Mouse (Mus musculus) gastrocnemius, postnatal 25 days (tissue): ENCODE data around the gene Alkbh7. TPM values are rescaled to one million over a fixed set of nuclear protein-coding genes. Genes with fewer than 3 reads are reported as not detected.

Experiments
- DNase-seq: peaks from one replicate; pipeline ENCODE4 v3.0.0; 2022
- total RNA-seq, 2 experiments: library from RNA; stranded (reverse); gene quantifications; 1 replicate in 1 of 2; 2 replicates in 1 of 2; pipeline ENCODE4 v1.2.3; 2021

The Alkbh7 gene
- total RNA-seq, 2 experiments from 2014 or later, result 24.4 to 28.3 TPM

GRCm38 (mm10) chr17:56986105-56986805 lies 10.9 kb upstream of the Alkbh7 start:
- no peak for DNase-seq

DNA sequence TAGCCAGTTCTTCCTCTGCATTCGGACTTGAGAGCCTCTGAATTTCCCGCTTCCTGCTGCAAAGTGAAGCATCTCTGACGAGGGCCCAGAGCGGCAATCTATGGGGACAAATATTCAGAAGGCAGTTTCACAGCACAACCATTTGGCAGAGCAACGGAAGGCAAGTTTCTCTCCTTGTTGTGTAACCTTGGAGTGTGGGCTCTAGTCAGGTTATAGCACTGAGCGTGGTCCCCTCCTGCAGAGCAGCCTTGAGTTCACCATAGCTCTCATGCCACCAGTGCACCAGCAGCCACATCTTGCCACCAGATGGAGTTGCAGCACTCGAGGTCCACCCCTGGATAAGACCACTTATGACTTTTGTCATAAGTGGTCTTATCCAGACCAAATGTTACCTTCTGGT lies 8.7 kb upstream of the Alkbh7 start:
- DNase-seq, result no peak

- no peak for DNase-seq
These were observed 8.2 kb upstream of the Alkbh7 start for GRCm38 (mm10) chr17:56988921-56989430.

DNA sequence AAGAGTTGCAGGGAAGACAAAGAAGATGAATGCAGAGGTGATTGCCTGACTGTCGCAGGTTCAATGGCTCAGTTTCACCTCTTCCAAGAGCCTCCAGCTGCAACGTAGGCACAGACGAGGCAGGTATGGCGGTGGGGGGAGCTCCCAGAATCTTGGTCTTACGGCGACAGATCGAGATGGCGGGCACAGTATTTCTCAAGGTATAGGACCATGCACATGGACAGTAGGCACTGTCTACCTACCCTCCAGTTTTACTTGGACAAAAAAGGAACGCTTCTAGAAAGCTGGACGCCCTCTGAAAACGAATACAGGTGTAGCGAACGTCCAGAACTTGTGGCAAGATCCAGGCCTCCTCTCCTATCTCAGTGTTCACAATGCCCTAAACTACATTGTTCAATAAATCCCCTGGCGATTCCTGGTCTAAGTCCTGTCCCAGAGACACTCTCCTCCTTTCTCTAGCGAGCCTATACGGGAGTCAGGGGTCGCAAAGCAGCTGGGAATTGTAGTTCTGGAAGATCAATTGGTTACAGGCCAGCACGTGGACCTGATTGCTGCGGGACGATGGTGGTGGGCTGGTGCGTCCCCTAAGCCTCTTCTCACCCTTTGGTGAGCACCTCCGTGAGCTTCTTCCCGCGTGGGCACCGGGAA lies 7.5 kb upstream of the Alkbh7 start:
- DNase-seq, result no peak

GRCm38 (mm10) chr17:56990115-56990746 lies 6.9 kb upstream of the Alkbh7 start, which contains the start of gene Clpp:
Gene Clpp, plus strand, starts transcription at chr17:56990305.
- peak; percentile 94 for DNase-seq

GRCm38 (mm10) chr17:56990966-56991365 lies 6.2 kb upstream of the Alkbh7 start:
- no peak for DNase-seq

DNA sequence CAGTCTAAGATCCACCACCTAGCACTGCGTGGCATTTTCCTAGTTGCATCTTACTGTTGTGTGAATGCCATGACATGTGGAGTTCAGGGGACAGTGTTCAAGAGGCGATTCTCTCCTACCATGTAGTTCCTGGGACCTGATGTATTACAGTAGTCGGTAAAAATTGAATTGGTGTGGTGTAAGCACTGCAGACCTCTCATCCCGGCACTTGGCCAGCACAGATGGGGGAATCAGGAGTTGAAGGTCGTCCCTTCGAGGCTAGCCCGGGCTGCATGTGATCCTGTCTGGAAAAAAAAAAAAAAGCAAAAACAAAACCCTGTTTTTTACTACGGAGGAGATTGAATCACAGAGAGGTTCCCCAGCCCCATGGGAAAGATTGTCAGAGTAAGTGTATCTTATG lies 2.1 kb upstream of the Alkbh7 start:
- no peak for DNase-seq

DNA sequence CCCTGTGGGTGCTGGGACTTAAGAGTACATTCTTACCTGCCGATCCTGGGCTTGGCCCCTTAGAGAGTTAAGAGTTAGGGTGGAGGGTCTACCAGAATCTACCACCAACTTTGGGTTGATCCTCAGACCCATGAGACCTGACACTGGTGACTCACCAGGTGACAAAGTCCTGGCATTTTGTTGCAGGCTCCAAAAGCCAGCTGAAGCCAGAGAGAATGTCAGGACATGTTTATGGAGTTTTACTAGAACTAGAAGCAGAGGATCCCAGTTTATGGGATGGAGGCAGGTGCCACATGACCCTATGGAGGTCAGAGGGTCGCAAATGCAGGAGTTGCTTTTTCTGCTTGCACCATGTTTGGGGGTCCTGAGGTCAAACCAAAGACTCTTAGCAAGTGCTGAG lies 633 bp upstream of the Alkbh7 start:
- no peak for DNase-seq

GRCm38 (mm10) chr17:56999414-56999813 lies 2.3 kb downstream of the Alkbh7 start:
- DNase-seq, result no peak

DNA sequence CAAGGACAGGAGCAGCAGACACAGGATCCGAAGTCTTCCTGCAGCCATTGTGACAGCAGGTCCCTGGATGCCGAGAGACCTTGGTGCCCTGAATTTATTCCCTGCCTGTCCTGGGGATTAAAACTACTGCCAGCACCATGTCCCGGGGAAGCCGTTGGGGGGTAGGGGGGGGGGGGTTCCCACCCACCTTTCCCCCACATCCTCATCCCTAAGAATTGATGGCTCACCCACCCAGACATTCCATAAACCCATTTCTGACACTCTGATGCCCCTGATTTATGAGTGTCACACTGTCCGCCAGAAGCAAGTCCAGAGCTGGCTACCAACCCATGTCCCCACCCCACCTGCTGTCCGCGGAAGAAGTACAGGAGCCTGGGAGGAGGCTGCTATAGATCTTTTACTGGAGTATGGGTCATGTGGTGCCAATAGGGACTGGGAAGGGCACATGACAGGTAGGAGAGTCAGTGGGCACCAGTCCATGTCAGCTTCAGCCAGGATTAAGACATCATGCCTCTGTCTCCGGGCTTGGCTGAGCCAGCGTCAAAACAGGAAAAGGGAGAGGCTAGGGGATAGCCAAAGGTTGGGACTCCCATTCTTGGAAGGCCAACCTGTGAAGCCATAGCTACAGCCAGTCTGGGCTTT lies 3.0 kb downstream of the Alkbh7 start, which contains the start of gene Pspn:
TSS of gene Pspn (minus strand) at position 51 of the 642 bp plus-strand sequence.
- DNase-seq, result no peak

GRCm38 (mm10) chr17:57001228-57001627 lies 4.1 kb downstream of the Alkbh7 start:
- no peak for DNase-seq

DNA sequence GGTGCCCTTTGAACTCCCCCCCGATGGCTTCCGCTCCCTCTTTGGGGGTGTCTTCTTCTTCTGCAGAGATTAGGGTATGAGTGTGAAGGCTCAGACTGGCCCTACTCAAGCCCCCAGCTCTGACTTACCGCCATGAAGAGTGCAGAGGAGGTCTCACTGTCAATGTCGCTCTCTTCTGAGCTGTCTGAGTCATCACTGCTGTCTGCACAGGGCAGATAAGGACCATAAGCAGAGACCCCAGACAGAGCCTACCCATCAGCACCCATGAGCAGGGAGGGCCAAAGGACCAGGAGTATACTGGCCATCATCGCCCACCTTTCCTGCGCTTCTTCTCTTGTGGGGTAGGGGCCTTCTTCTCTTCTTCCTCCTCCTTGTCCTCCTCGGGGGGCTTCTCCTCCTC lies 6.9 kb downstream of the Alkbh7 start:
- no peak for DNase-seq

GRCm38 (mm10) chr17:57007137-57007905 lies 10.2 kb downstream of the Alkbh7 start:
- DNase-seq, result no peak

GRCm38 (mm10) chr17:57010911-57011235 lies 13.7 kb downstream of the Alkbh7 start:
- no peak for DNase-seq

- DNase-seq, result peak; percentile 95
These were observed 14.3 kb downstream of the Alkbh7 start, which contains the start of the genes Gtf2f1 and Gm17949 for GRCm38 (mm10) chr17:57011236-57012141. Gene Gtf2f1, minus strand, starts transcription at chr17:57011288. Gene Gm17949, plus strand, starts transcription at chr17:57011469.

DNA sequence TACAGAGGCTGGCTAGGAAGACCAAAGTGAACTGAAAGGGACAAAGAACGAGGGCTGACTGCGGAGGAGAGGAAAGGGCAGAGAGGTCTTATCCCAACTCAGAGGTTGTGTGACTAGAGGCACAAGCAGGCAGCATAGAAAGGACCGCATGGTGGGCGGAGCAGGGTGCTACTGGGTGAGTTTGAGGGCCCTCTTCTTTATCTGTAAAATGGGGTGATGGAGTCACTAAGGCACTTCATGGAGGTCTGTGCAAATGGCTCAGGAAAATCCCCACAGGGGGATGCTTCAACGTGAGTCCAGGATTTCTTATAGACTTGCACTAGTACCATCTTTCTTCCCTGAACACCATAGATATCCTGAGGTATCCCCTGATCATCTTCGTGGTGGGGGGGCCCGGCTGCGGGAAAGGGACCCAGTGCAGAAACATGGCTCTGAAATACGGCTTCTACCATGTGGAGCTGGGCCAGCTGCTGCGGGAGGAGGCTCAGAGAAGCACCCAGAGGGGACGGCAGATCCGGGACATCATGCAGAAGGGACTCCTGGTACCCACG lies 15.2 kb downstream of the Alkbh7 start:
- no peak for DNase-seq

- no peak for DNase-seq
These were observed 22.6 kb downstream of the Alkbh7 start for GRCm38 (mm10) chr17:57019693-57020092.

GRCm38 (mm10) chr17:57020960-57021359 lies 23.8 kb downstream of the Alkbh7 start:
- no peak for DNase-seq

DNA sequence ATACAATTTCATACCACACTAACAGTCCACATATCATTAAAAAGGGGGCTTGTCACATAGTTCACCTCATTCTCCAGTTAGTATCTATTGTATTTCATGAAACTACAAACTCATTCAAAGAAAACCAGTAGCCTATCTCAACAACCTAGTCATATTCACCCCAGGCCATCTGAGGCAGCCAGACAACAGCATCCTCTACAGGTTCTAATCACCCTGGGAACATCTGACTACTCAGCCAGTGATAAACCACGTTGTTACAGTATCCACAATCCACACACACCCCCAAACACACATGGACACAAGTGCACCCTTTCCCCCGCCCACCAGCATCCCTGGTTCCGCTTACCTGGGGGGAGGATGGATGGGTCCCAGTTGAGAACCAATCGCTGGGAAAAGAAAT lies 30.3 kb downstream of the Alkbh7 start:
- no peak for DNase-seq

DNA sequence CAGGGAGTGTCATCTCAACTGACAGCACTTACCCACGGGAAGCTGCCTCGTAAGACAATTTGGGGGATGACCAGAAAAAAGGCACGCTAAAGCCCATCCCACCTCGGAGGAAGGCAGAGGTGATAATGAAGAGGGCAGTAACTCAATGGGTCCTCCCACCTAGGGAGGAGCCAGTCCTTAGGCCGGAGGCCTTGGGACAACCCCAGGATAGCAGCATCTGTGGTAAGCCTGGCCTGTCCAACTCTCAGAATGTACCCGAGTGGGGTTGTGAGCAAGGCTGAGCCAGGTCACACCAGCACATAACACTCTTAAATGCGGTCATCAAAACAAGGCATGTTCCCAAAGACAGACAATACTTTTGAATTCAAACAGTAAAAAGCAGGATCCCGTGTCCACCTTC lies 32.6 kb downstream of the Alkbh7 start:
- no peak for DNase-seq
